Mouse (Mus musculus): Measurements from ENCODE around the gene Ttc8. TPM values are rescaled to one million over a fixed set of nuclear protein-coding genes. Genes with fewer than 3 reads are reported as not detected.

Ttc8 gene
- total RNA-seq, 2 experiments from 2014 or later: 16.7 to 23.3 TPM

GRCm38 (mm10) chr12:99028665-99029064, 108.3 kb downstream of the Ttc8 start:
- no peak for DNase-seq

- DNase-seq: no peak
Observed at GRCm38 (mm10) chr12:99030022-99030421, 109.6 kb downstream of the Ttc8 start.

Other genes starting within 250 kb of the Ttc8 start
- 10 to 100 TPM; 20.2 to 23.6 TPM for gene Ptpn21, start 183.2 kb upstream of the Ttc8 start, total RNA-seq (2021)
- 10 to 100 TPM; 84.9 to 86.1 TPM for gene Zc3h14, start 173.6 kb upstream of the Ttc8 start, total RNA-seq (2021)
- gene Eml5, start 19.1 kb upstream of the Ttc8 start, total RNA-seq (2021): 10 to 100 TPM; 15.9 to 22.7 TPM

Measured in adrenal gland, postnatal 36 days (tissue).